Mouse (Mus musculus) layer of hippocampus, adult 9-10 months (tissue): ENCODE data around the gene Gpr19.

ENCODE experiments used
- DNase-seq: peaks from one replicate; pipeline ENCODE4 v3.0.0; 2022; ENCODE audit warnings: low spot score

Gene Gpr19

DNA sequence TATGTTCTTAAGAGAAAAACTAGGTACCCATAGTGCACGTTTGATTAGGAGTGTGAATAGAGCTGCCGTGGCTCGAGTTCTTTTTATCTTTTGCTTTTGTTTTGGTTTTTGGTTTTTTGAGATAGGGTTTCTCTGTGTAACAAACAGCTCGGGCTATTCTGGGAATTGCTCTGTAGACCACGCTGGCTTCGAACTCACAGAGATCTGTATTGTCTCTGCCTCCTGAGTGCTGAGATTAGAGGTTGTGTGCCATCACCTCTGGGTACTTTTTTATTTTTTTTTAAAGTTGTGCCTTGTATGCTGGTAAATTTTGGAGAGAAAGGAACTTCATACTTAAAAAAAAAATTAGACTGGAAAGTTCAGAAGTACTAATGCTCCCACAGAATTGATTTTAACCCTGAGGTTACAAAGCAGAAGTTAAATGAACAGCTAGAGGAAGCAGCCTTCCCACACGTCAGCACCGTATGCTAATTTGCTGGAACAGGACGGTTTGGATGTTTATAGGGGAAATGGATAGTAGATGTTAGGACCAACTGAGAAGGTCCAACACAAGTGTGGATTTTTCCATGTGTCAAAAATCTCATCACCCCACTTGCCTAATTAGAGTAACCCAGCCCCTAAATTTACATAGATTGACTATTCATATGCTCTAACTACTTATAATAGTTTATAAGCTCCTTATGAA lies 24.3 kb upstream of the Gpr19 start:
- no peak for DNase-seq

DNA sequence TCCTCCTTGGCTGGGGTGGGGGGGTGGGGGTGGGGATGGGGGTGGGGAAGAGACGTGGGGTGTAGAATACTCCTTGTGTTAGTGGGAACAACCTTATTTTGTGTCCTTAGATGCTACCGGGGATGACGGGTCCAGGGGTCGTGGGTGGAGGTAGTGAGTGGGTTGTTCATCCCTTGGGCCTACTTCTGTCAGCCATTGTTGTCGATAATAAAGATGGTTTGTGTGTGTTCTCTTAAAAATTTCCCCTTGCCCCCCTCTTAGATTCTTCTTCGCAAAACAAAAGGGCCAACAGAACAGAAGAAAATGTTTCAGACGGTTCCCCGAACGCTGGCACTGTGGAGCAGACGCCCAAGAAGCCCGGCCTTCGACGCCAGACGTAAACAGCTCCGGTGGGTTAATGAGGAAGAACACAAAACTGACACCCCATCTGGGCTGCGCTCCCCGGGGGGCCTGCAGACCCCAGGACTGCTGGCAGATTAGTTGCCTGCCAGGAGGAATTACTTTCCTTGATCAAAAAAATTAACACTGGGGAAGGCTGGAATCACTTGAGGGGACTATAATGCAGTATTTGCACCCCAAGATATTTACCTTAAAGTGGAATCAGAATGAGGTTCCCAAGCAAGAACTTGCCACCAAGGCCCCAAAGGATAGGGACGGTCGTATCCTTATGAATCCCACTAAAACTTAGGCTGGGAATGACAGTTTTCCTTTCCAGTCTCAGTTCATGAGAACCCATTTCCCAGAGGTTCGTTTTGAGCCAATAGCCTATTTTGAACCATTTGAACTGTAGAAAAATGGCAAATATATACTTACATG lies 23.5 kb upstream of the Gpr19 start:
- no peak for DNase-seq

DNA sequence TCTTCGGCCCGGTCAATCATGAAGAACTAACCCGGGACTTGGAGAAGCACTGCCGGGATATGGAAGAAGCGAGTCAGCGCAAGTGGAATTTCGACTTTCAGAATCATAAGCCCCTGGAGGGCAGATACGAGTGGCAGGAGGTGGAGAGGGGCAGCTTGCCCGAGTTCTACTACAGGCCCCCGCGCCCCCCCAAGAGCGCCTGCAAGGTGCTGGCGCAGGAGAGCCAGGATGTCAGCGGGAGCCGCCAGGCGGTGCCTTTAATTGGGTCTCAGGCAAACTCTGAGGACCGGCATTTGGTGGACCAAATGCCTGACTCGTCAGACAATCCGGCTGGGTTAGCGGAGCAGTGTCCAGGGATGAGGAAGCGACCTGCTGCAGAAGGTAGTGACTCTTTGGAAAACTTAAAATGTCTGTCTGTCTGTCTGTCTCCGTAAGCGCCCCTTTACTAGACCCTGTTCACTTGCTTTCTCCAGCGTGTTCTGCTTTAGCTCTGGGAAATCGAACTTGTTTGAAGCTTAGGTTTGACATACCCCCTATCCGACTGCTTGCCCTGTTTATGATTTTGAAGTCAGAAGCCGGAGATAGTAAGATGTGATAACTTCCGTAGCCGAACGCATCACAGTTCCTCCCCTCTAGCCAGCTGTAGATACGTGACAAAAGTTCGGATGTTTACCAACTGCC lies 22.8 kb upstream of the Gpr19 start:
- no peak for DNase-seq

DNA sequence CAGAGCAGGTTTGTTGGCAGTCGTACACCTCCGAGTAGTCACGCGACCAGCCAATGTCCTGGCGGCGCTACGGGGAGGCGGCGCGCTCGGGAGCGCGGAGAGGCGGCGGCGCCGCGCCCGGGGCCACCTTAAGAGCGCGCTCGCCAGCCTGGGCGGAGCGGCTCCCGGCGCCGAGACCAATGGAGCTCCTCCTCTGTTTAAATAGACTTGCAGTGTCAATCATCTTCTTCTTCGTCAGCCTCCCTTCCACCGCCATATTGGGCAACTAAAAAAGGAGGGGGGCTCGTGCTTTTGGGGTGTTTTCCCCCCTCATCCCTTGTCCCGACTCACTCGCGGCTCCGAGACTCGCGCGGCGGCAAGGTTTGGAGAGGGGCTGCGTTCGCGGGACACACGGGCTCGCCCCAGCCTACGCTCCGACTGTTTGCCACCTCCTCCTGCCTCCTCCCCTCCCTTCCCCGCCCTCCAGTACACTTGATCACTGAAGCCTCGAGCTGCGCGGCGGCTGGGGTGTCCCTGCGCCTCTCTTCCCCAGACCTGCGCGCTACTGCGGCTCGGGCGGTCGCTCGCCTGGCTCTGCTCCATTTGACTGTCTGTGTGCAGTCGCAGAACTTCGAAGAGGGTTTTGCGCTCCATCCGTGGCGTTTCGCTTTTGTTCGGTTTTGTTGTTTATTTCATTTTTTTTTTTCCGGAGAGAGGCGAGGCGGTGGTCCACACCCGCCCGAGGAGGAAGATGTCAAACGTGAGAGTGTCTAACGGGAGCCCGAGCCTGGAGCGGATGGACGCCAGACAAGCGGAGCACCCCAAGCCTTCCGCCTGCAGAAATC lies 22.0 kb upstream of the Gpr19 start, which contains the start of gene Cdkn1b:
Cdkn1b (plus strand) TSS at position 212 of the 824 bp plus-strand sequence.
- peak; percentile 83 for DNase-seq

DNA sequence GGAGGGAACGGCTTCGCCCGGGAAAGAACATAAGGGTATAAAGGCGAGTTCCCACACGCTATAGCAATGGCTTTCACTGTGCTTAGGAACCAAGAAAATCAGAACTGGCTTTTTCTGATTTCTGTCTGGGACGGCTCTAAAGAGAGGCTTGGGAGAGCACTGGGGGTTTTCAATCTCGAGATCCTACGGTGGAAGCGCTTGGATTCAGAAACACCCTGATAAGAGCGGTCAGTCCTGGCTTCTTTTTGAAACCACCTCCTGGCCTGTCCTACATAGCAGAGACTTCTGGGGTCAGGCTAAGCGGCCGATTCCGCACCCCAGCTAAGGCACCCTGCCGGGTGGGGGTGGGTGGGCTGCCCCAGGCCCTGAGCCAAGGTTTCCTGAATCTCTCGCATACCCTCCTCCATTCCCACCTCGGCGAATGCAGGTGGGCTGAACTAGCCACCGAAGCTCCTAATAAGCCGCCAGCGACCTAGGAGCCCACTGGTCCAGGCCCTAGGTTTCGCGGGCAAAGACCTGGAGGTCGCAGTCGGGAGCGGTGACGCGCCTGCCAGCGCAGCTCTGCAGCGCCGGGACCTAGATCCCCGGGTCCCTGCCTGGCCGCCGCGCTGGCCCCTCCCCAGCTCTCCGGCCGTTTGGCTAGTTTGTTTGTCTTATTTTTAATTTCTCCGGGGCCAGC lies 21.3 kb upstream of the Gpr19 start:
- no peak for DNase-seq

DNA sequence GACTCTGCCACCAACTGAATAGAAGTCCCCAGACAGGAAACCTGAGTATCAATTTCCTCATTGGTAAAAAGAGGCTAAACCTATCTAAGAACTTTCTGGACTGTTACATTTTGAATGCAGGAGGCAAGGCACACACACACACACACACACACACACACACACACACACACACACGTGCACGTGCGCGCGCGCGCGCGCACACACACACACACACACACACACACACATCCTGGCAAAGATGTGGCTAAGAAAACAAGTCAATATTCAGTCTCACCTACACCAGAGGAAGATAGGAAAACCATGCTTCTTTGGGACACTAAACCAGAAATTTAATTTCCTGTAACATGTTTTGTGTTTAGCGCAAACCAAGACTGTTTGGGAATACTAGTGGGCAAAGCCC lies 20.4 kb upstream of the Gpr19 start:
- no peak for DNase-seq

DNA sequence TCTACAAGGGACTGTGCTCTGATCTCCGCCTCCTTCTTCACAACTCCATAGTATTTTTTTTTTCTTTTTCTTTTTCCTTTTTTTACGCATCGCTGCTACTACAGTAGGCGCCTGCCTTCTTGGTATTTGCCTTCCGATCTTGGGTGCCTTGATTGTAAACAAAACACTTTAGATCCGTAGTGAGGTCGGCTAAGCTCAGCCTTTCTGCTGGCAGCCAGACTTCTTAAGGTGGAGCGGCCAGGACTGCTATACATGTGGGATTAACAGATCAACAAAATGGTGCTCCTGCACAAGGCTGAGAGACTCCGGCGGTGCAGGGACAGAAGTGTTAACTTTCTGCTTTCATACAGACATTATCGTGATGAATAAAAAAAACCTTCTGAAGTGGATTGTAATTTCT lies 18.7 kb upstream of the Gpr19 start:
- no peak for DNase-seq

DNA sequence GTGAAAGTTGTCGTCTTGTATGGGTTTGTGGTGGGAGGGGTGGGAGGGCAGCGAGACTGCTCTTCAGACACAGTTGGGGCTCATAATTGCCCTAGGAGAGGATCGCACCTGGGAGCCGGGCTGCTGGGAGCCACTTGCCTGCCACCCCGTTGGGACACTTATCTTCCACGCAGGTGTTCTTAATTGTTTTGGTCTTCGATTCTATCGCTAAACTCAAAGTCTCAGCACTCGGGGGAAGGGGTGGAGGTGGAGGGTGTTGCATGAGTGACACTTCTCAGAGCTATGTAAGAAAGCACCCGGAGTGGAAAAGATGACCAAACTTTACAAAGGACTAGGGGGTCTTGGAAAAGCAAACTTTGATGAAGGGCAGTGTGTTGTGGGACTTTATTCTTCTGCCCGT lies 18.3 kb upstream of the Gpr19 start:
- DNase-seq: no peak

DNA sequence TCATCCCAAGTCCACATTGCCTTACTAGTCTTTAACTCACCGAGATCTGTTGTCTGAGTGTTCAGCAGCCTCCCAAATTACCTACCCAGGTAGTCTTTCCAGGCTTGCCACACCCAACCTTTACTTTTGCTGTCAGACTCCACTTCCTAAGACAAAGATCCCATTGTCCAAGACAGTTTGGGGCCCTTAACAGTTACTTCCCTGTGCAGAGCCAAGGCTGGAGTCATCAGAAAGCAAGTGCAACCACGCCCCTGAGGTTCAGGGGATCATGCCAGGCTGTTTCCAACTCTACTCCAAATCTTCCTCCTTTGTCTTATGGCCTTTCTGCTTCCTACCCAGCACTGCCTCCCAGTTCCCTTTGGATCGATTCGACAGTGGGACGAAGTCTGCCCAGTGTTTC lies 16.1 kb upstream of the Gpr19 start:
- no peak for DNase-seq

DNA sequence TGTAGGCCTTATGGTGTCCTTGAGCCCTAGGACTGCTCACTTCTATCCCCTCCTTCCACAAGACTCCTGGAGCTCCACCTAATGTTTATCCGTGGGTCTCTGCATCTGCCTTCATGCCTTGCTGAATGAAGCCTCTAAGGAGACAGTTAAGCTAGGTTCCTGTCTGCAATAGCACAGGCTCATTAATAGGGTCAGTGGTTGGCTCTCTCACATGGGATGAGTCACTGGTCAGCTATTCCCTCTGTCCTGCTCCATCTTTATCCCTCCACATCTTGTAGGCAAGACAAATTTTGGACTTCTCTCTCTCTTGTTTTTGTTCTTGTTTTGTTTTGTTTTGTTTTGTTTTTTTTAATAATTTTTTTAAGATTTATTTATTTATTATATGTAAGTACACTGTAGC lies 7.4 kb upstream of the Gpr19 start:
- no peak for DNase-seq

DNA sequence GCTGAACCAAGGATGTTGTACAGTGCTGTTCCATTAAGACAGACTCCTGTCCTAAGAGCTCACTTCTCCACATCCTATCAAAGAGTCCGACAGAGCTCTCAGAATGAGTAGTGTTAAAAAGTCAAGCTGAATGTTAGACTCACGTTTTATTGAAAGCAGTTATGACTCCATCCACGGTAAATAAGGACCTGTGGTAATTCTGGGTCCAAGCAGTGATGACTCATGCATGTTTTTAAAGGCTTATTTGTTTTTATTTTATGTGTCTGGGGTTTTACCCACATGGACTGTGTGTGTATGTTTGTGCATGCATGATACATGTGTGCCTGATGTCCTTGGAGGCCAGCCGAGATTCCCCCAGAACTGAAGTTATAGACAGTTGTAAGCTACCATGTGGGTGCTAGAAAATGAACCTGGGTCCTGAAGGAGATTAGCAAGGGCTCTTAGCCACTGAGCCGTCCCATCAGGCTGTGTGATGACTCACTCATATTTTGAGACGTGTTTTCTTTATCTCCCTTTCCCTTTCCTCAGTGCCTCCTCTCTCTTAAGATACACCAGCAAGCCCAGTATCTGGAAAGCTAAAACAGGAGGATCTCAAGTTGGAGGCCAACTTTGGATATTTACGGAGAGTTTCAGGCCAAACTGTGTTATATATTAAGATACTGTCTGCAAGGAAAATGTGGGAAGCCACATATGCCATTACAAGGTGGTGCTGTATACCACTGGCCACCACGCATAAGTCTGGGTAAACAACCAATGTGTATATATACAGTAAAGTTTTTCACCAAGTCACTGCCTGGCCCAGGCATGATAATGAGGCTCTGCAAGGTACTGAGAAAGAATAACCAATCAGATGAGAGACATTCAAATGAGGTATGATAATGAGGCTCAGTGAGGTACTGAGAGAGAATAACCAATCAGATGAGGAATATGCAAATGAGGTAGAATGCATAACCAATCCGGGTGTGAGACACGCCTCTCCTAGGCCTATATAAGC lies 5.8 kb upstream of the Gpr19 start:
- no peak for DNase-seq

DNA sequence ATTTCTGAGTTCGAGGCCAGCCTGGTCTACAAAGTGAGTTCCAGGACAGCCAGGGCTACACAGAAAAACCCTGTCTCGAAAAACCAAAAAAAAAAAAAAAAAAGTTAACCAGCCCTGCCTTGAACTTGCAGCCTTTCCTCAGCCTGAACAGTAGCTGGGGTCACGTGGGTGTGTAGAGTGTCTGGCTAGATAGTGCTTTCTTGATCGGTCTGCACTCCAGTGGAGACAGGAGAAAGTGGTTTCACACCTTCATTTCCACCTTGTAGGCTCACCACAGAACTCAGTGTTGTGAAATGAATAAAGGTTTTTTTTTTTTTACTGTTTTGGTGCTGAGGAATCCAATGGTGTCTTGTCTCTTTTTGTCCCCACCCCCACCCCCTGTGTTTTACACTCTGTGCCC lies 5.0 kb upstream of the Gpr19 start:
- no peak for DNase-seq

DNA sequence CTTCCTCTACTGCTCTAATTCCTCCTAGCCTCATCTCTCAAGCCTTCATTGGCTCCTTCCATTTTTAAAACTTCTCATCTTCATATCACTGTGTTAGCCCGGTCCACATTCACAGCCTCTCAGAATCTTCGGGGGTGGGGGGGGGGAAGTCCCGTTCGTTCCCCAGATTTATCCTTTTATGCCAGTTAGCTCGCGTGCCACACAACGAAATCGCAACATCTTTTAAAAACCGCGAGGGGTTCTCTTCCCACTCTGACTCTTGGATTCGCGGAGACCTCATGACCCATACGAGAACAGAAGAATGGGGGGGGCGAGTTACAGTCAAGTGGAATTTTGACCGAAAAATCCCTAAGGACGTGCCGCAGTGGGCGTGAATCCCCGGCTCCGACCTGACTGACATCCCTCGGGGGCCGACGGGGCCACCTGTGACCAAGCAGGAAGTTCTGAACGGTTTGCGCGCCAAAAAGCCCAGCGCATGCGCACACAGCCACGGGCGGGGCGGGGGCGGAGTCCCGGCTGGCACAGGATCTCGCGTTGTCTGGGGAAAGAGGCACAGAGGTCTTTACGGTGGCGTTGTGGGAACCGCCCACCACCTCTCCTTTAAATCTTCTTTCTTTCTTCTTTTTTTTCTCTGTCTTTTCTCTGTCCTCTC lies 809 bp downstream of the Gpr19 start:
- peak; percentile 83 for DNase-seq

DNA sequence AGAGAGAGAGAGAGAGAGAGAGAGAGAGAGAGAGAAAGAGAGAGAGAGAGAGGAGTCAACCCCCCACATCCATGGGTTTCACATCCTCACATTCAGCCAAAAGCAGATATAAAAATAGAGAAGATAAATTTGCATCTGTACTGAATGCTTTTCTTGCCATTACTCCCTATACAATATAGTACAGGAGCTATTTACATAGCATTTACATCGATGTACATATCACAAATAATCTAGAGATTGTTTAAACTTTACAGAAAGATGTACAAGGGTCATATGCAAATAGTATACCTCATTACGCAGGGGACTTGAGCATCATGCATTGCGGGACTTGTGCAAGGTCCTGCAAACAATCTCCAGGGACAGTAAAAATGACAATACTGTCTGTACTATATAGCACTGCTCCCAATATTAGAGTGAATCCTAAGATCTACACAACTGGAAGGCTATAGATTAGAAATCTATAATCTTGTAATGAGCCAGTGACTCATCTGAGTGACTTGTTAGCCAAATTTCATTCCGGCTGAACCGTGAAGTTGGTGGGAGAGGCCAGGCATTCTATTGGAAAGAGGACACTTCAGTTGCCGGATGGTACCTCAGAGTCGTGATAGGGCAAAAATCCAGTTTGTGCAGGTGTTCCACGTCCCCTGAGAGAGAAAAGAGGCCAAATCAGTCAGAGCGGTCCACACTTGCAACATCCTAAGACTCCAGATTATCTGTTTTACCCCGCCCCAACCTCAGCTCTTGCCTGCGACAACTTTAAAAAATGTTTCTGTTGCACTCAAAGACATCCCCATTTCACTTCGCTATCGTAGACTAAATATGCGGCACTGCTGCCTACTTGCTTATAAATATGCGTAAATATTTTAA lies 1.6 kb downstream of the Gpr19 start:
- no peak for DNase-seq

DNA sequence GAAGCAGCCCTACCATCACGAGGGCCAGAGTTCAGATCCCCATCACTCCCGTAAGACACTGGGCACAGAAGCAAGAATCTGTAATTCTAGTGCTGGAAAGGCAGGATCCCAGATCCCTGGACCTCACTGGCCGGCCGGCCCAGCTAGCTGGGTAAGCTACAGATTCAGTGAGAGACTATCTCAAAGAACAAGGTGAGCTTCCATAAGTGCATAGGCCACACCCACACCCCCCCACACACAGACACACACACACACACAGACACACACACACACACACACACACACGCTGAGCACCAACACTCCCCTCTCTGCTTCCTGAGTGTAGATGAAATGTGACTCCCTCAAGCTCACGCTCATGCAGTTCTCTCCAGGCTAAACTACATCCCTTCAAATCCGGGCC lies 7.9 kb downstream of the Gpr19 start:
- DNase-seq: no peak

DNA sequence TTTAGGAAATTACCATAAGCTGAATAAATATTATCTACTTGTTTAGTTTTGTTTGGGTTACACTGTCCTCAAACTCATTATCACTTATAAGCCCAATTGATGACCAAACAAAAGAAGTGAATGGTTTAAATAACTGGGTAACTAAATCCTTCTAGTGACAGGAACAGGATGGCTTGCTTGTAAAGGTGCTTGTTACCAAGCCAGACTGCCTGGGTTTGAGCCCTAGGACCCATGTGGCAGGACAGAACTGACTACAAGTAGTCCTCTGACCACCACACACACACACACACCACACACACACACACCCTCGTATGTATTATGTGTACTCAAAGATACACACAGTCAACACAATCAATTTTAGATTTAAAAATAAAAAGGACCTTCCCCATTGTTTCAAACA lies 8.6 kb downstream of the Gpr19 start:
- no peak for DNase-seq

DNA sequence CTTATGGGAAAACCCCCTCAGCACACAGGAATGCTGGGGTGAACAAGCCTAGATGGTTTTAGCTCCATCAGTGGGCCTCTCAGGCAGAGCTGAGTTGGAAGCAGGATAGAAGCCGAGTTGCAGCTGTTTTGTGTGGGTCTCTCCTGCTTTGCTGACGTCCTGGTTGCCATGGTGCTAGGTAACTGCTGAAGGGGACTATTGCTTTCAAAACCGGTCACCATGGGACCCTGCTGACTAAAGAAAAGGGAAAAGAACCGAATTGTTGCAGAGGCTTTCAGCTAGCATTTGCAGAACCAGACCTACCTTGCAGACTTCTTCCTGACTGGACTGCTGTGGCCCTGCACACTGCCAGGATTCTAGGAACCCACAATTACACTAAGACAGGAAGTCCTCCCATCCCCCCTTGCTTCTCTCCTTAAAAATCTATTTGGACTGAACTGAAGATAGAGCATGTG lies 9.8 kb downstream of the Gpr19 start:
- peak; percentile 38 for DNase-seq

DNA sequence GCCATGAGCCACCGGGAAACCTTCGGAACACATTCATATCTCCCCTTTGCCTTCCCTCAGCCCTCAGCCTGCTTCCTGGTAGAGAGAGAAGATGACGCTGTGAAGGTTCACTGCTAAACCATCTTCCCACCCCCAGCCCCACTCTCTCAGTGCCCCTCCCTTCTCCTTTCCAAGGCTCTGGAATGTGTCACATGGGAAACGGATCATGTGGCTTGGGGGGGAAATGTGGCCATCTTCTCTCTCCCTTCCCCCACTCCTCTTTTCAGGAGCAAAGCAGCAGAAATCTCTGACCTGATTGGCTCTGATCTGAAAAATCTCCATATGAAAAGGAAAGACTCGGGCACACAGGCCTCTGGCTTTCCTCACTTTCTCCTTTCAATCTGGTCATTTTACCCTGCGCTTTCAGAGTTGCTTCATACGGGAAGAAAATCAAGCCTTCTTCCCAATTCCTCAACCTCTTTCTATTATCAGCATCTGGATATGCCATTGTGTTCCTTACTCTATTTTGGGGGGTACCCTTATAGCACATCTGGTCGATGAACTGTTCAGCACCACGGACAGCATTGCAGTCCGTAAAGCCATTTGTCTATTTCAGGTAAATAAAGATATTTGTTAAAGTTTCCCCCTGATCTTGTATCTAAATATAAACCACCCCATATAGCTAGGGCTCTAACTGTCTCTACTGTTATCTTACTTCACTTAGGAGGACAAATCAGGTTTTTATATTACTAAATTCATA lies 10.5 kb downstream of the Gpr19 start:
- peak; percentile 84 for DNase-seq
